Mouse (Mus musculus): ENCODE data around the gene Nub1. TPM values are rescaled to one million over a fixed set of nuclear protein-coding genes. Genes with fewer than 3 reads are reported as not detected.

Nub1 gene
- polyA plus RNA-seq, 1 experiment, result 44.1 TPM

GRCm38 (mm10) chr5:24730488-24730871 lies 45.1 kb downstream of the Nub1 start, which contains the start of gene Wdr86:
Gene Wdr86, minus strand, starts transcription at chr5:24730727.
- peak; percentile 24; the same call in 1 of the 2 replicates for TF ChIP-seq POLR2A (IDR thresholded peaks at IDR 0.05; ENCODE audit: low read depth, low read length)
- TF ChIP-seq CTCF (IDR thresholded peaks at IDR 0.05; ENCODE audit: extremely low read depth, insufficient read length, insufficient replicate concordance, low read depth, low read length), result no peak
- WGBS, result 3% methylated on average over 23 of the region's 23 CpGs
- H3K27ac ChIP-seq (ENCODE audit: insufficient read depth, low read depth, low read length), result no peak within 1 kb of the TSS

GRCm38 (mm10) chr5:24730986-24731385 lies 45.7 kb downstream of the Nub1 start:
- 14% methylated on average over 15 of the region's 15 CpGs for WGBS
- peaks cover 15% of the 10 kb centered on the region for H3K4me1 ChIP-seq (ENCODE audit: control insufficient read depth, insufficient read depth, insufficient read length, low read length)
- no peaks in the 10 kb centered on the region for H3K36me3 ChIP-seq (ENCODE audit: control insufficient read depth, insufficient read depth, low read length)
- H3K27me3 ChIP-seq (ENCODE audit: control insufficient read depth, insufficient read depth, low read length), result peaks cover 26% of the 10 kb centered on the region
- peak overlapping the region; percentile 61 for H3K4me3 ChIP-seq (ENCODE audit: low read depth, low read length)
- TF ChIP-seq CTCF (IDR thresholded peaks at IDR 0.05; ENCODE audit: extremely low read depth, insufficient read length, insufficient replicate concordance, low read depth, low read length) (no peak), POLR2A (IDR thresholded peaks at IDR 0.05; ENCODE audit: low read depth, low read length) (no peak)
- no peak overlapping the region for H3K27ac ChIP-seq (ENCODE audit: insufficient read depth, low read depth, low read length)

More at GRCm38 (mm10) chr5:24730488-24730871, 45.1 kb downstream of the Nub1 start, which contains the start of gene Wdr86:
- peak within 1 kb of the TSS; percentile 61 for H3K4me3 ChIP-seq (ENCODE audit: low read depth, low read length)
- H3K27me3 ChIP-seq (ENCODE audit: control insufficient read depth, insufficient read depth, low read length), result peaks cover 26% of the 10 kb centered on the region
- no peaks in the 10 kb centered on the region for H3K36me3 ChIP-seq (ENCODE audit: control insufficient read depth, insufficient read depth, low read length)
- peaks cover 15% of the 10 kb centered on the region for H3K4me1 ChIP-seq (ENCODE audit: control insufficient read depth, insufficient read depth, insufficient read length, low read length)

- no peaks in the 10 kb centered on the region for H3K36me3 ChIP-seq (ENCODE audit: control insufficient read depth, insufficient read depth, low read length)
- 24% methylated on average over 8 of the region's 8 CpGs for WGBS
- no peak for TF ChIP-seq POLR2A (IDR thresholded peaks at IDR 0.05; ENCODE audit: low read depth, low read length)
- TF ChIP-seq CTCF (IDR thresholded peaks at IDR 0.05; ENCODE audit: extremely low read depth, insufficient read length, insufficient replicate concordance, low read depth, low read length), result no peak
- peaks cover 15% of the 10 kb centered on the region for H3K4me1 ChIP-seq (ENCODE audit: control insufficient read depth, insufficient read depth, insufficient read length, low read length)
- H3K27ac ChIP-seq (ENCODE audit: insufficient read depth, low read depth, low read length), result no peak overlapping the region
- no peak overlapping the region for H3K4me3 ChIP-seq (ENCODE audit: low read depth, low read length)
- H3K27me3 ChIP-seq (ENCODE audit: control insufficient read depth, insufficient read depth, low read length), result peaks cover 26% of the 10 kb centered on the region
These were observed 47.8 kb downstream of the Nub1 start for GRCm38 (mm10) chr5:24733134-24733533.

GRCm38 (mm10) chr5:24733771-24734426 lies 48.6 kb downstream of the Nub1 start:
- TF ChIP-seq CTCF (IDR thresholded peaks at IDR 0.05; ENCODE audit: extremely low read depth, insufficient read length, insufficient replicate concordance, low read depth, low read length), result no peak
- no peak for TF ChIP-seq POLR2A (IDR thresholded peaks at IDR 0.05; ENCODE audit: low read depth, low read length)
- no peak overlapping the region for H3K27ac ChIP-seq (ENCODE audit: insufficient read depth, low read depth, low read length)

GRCm38 (mm10) chr5:24737595-24737994 lies 52.3 kb downstream of the Nub1 start:
- H3K4me3 ChIP-seq (ENCODE audit: low read depth, low read length), result no peak overlapping the region
- no peak for TF ChIP-seq CTCF (IDR thresholded peaks at IDR 0.05; ENCODE audit: extremely low read depth, insufficient read length, insufficient replicate concordance, low read depth, low read length)
- TF ChIP-seq POLR2A (IDR thresholded peaks at IDR 0.05; ENCODE audit: low read depth, low read length), result no peak
- WGBS, result 95% methylated on average over 10 of the region's 10 CpGs
- H3K27ac ChIP-seq (ENCODE audit: insufficient read depth, low read depth, low read length), result no peak overlapping the region
- H3K4me1 ChIP-seq (ENCODE audit: control insufficient read depth, insufficient read depth, insufficient read length, low read length), result no peaks in the 10 kb centered on the region
- no peaks in the 10 kb centered on the region for H3K27me3 ChIP-seq (ENCODE audit: control insufficient read depth, insufficient read depth, low read length)
- H3K36me3 ChIP-seq (ENCODE audit: control insufficient read depth, insufficient read depth, low read length), result no peaks in the 10 kb centered on the region

More at GRCm38 (mm10) chr5:24733771-24734426, 48.6 kb downstream of the Nub1 start:
- Histone ChIP-seq H3K4me1 (ENCODE audit: control insufficient read depth, insufficient read depth, insufficient read length, low read length) (peaks cover 15% of the 10 kb centered on the region), H3K27me3 (ENCODE audit: control insufficient read depth, insufficient read depth, low read length) (peaks cover 26% of the 10 kb centered on the region), H3K4me3 (ENCODE audit: low read depth, low read length) (no peak overlapping the region), H3K36me3 (ENCODE audit: control insufficient read depth, insufficient read depth, low read length) (no peaks in the 10 kb centered on the region)
- WGBS, result 46% methylated on average over 7 of the region's 7 CpGs

GRCm38 (mm10) chr5:24738517-24738916 lies 53.2 kb downstream of the Nub1 start:
- WGBS, result 31% methylated on average over 1 of the region's 1 CpGs
- H3K4me1 ChIP-seq (ENCODE audit: control insufficient read depth, insufficient read depth, insufficient read length, low read length), result no peaks in the 10 kb centered on the region
- no peaks in the 10 kb centered on the region for H3K27me3 ChIP-seq (ENCODE audit: control insufficient read depth, insufficient read depth, low read length)
- no peak overlapping the region for H3K4me3 ChIP-seq (ENCODE audit: low read depth, low read length)
- TF ChIP-seq CTCF (IDR thresholded peaks at IDR 0.05; ENCODE audit: extremely low read depth, insufficient read length, insufficient replicate concordance, low read depth, low read length) (no peak), POLR2A (IDR thresholded peaks at IDR 0.05; ENCODE audit: low read depth, low read length) (no peak)
- peak overlapping the region; percentile 4; the same call in 1 of the 2 replicates for H3K27ac ChIP-seq (ENCODE audit: insufficient read depth, low read depth, low read length)
- H3K36me3 ChIP-seq (ENCODE audit: control insufficient read depth, insufficient read depth, low read length), result no peaks in the 10 kb centered on the region

- TF ChIP-seq POLR2A (IDR thresholded peaks at IDR 0.05; ENCODE audit: low read depth, low read length) (0 out of 2 replicates have a peak, but pooled peaks have one; percentile 25), CTCF (IDR thresholded peaks at IDR 0.05; ENCODE audit: extremely low read depth, insufficient read length, insufficient replicate concordance, low read depth, low read length) (no peak)
- Histone ChIP-seq H3K4me3 (ENCODE audit: low read depth, low read length) (peak overlapping the region; percentile 13; the same call in 1 of the 2 replicates), H3K27ac (ENCODE audit: insufficient read depth, low read depth, low read length) (peak overlapping the region; percentile 48), H3K36me3 (ENCODE audit: control insufficient read depth, insufficient read depth, low read length) (no peaks in the 10 kb centered on the region), H3K4me1 (ENCODE audit: control insufficient read depth, insufficient read depth, insufficient read length, low read length) (no peaks in the 10 kb centered on the region), H3K27me3 (ENCODE audit: control insufficient read depth, insufficient read depth, low read length) (no peaks in the 10 kb centered on the region)
- WGBS, result 48% methylated on average over 15 of the region's 15 CpGs
These were observed 53.9 kb downstream of the Nub1 start for GRCm38 (mm10) chr5:24739141-24739753.
